Mouse (Mus musculus): Measurements from ENCODE around the gene Mrgpra6. TPM values are rescaled to one million over a fixed set of nuclear protein-coding genes. Genes with fewer than 3 reads are reported as not detected.

The Mrgpra6 gene
- not detected for total RNA-seq (2023)

GRCm38 (mm10) chr7:47204830-47205229, at the start of gene Mrgpra6:
Gene Mrgpra6 (minus strand): TSS chr7:47204920.

GRCm38 (mm10) chr7:47252770-47253169, 48.0 kb upstream of the Mrgpra6 start, which contains the start of gene Mrgpra9:
Gene Mrgpra9 (minus strand): TSS chr7:47252848.

Other genes with a start within 250 kb of the Mrgpra6 start
- 10 to 100 TPM; 10.3 to 11.4 TPM for gene Uevld, start 246.4 kb downstream of the Mrgpra6 start, total RNA-seq (2023)
- not detected for gene Gm9999, start 221.3 kb downstream of the Mrgpra6 start, total RNA-seq (2023)
- gene Spty2d1, start 196.5 kb downstream of the Mrgpra6 start, total RNA-seq (2023), result 10 to 100 TPM; 58.3 to 64.5 TPM
- gene Tmem86a, start 154.3 kb downstream of the Mrgpra6 start, total RNA-seq (2023), result 1 to 10 TPM; 6.3 to 8.7 TPM
- not detected for gene Ptpn5, start 71.2 kb downstream of the Mrgpra6 start, total RNA-seq (2023)
- gene Mrgpra9, start 47.9 kb upstream of the Mrgpra6 start, total RNA-seq (2023), result not detected
- gene Mrgpra1, start 149.3 kb upstream of the Mrgpra6 start, total RNA-seq (2023), result not detected
- gene Mrgpra2a, start 247.2 kb upstream of the Mrgpra6 start, total RNA-seq (2023), result 100 to 1,000 TPM in 1 of 2 experiments, 10 to 100 TPM in 1; 79.8 to 103 TPM

Data from neutrophil, adult 59 days (primary cell).